Mouse (Mus musculus): ENCODE measurements around the gene Angel1.

The Angel1 gene

DNA sequence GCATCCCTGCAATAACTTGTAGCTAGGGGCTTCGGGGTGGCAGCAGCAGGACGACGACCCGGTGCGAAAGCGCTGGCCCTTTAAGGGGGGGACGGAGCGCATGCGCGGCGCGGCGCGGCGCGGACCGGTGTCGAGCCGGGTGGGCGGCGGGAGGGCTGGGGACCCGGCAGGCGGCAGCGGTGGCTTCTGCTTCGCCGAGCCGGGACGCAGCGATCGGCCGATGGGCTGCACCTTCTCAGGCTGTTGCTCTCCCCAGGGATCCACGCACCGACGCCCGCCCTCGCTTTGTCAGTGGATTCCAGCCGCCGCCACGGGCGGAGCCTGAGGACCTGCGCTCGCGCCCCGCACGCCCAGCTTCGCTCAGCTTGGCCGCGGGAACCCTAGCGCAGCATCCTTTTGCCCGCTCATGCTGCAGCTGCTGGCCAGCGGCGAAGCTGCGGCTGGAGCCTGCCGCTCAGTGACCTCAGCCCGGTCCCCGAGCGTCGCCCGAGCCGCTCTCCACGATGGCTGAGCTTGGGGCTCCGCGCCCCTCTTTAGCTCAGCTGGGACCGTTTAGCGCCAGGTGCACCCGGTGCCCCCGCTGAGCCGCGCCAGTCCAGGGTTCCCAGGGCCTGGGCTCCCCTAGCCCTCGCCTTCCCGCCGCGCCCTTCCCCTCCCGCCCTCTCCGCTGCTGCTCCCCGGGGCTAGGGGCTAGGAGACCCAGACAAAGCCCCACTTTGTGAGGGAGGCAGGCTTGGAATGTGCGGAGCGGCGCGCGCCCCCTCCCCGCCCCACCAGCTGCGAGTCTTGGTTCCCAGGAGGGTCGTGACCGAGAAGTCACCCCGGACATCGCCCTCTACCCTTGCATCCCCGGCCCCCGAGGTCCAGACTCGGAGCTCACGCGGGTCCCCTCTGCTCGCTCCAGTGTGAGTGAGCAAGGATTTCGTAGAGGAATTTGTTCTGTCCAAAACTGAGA, 47.4 kb downstream of the Angel1 start, which contains the start of gene Vash1:
Vash1 (plus strand) TSS at position 110 of the 955 bp plus-strand sequence.
- peak; percentile 80 for DNase-seq

DNA sequence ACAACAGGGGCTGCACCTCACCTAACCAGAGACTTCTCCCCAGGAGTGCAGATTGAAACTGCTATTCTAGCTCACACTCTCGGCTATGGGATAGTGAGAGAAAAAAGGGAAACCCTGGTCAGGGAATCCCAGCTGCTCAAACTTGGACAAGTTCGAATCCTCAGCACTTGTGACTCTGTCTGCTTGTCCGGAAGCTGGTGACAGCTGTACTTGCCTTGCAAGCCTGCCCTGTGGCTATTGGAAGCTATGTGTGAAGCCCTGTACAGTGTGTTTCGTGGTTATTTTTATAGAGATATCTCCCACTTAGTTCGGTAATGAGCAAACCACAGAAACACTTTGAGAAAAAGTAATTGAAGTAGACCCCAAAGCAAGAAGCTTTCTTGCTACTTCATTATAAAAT, 53.8 kb downstream of the Angel1 start:
- no peak for DNase-seq

DNA sequence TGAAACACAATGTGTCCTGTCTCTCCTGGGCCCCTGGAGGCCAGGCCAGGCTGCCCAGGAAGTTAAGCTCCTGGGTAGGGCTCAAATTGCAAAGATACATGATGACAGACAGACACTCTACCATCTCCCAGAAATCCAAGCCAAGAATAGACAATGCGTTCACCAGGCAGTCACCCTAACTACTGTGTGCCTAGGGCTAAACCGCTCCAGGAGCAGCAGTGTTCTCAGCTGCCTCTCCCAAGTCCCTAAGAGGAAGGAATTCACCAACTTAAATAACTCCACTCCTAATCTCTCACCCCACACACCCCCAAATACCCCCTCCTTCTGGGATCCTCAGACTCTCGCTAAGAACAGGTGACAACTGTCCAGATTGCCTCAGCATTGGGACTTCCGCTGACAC, 54.2 kb downstream of the Angel1 start:
- no peak for DNase-seq

DNA sequence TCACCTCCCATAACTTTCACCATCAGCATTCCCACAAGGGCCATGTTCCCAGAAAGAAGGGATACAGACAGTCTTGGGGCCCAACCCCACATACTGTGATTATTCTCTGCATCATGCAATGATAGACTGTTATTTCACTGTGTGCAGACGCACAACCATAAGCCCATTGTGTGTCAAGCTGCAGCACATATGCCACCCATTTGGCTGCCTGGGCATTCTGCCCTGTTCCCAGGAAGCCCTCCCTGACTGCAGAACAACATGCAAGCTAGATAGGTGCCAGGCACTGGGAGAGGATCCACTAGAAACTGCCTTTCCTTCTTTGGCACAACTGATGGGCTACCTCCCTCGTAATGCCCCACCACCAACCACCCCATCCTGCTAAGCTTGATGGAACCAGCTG, 57.9 kb downstream of the Angel1 start:
- DNase-seq: no peak

DNA sequence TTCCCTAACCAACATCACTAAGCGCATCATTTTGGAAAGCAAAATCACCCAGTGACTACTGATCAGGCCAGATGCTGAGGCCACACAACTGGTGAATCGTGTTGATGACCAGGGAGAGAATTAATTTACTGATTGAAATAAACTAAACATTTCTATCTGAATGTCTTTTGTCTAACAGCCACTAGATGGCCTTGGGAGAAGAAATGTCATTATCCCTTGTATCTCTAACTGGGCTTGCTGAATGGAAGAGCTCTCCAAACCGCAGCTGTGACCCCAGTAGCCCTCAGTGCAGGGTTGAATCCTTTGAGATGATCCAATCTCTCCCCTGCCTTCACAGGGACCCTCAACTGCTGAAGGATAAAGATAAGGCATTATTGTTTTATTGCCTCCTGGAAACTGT, 60.6 kb downstream of the Angel1 start:
- DNase-seq: no peak

DNA sequence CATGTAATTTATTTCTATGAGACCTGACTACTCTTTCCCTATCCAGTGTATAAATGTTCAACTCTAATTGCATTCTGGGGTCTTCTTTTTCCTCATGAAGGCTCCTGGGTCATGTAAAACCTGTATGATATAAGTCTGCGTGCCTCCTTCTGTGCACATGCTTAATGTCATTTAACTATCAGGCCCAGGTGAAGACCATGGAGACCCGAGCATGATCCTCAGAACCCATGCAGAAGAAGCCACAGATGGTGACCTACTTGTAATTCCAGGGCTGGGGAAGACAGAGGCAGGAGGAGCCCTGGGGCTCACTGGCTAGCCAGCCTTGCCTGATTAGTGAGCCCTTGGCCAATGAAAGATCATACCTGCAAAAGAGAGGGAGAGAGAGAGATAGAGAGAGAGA, 65.8 kb downstream of the Angel1 start:
- DNase-seq: no peak

DNA sequence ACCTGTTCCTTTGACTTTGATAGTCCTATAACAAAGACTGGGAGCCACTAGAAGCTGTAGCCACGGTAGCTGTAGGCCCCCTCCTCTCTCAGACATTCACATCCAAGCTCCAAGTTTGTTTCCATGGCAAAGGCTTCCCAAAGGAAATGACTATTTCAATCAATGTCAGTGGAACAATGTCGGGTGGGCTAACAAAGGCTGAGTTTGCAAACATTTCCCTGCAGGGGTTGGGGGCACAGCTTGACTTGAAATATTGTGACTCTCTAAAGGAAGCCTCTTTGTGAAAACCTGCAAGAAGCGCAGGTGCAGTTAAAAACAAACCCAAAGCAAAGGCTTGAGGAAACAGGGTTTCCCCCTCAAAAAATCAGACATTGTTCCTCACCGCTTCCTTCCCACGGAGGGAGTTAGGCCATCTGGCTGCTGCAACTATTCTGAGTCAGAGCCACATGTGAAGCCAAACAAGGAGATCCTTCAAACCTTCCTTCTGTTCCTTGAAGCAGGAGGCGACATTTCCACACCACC, 66.8 kb downstream of the Angel1 start:
- no peak for DNase-seq

DNA sequence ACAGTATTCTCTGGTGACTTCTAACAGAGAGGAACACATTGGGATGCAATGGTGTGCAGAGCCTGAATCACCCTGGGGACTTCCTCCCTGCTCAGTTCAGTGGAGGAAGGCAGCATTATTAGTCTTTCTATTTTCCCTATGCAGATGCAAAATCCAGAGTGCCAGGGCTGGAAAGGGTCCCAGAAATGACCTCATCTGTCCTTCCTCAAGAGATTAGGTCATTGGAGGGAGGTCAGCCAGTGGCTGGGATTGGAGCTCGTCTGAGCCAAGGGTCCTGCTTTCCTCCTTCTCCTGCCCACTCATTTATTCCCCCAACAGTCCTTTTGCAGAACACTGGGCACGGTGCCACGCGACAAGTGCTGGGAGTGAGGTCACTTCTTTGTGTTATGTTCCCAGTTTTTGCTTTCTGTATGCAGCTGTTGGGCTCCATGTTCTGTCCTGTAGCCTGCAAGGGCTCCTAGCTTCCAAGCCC, 73.7 kb downstream of the Angel1 start:
- peak; percentile 79 for DNase-seq

DNA sequence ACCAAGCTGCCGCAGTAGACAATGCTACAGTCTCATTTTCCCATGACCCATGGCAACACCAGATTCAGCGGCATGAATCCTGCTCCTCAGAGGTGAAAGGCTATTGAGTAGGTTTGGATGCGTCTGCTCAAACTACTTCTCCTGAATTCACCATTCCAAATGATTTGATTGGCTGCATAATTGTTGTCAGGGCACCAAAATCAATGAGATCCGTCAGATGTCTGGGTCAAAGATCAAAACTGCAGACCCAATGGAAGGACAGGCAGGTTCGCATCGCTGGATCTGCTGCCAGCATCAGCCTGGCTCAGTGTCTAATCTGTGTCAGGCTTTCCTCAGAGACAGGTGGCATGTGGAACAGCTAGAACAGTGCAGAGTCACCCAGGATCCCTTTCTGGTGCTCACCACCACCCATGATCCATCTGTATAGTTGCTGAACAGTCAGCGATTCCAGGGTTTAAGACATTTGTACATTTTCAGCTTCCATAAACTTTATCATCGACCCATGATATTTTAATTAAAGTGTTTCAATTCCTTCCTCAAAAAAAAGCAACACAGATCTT, 74.9 kb downstream of the Angel1 start:
- DNase-seq: no peak

All from kidney, postnatal 10 days (tissue).